Mouse (Mus musculus) liver, postnatal 0 days (tissue): ENCODE results near the gene Icos.

ENCODE experiments used
- CTCF ChIP-seq: sonication (generic); IDR thresholded peaks from 2 replicates; pipeline ENCODE4 v1.5.1; 2016; ENCODE audit warnings: antibody characterized with exemption, low read depth
- EP300 ChIP-seq: IDR thresholded peaks from 2 replicates; pipeline ENCODE4 v1.6.1; 2016; ENCODE audit warnings: antibody characterized with exemption, low read depth, mild to moderate bottlenecking

GRCm38 (mm10) chr1:60955186-60955585, 22.5 kb upstream of the Icos start:
- TF ChIP-seq CTCF (no peak), EP300 (no peak)
